Mouse (Mus musculus): ENCODE measurements at regions not wholly inside any gene's neighbourhood (a gene's known extent, or its start where the extent isn't known, plus 50 kb on each side); places are given as distances from the start of the nearest gene placed in this dataset.

DNA sequence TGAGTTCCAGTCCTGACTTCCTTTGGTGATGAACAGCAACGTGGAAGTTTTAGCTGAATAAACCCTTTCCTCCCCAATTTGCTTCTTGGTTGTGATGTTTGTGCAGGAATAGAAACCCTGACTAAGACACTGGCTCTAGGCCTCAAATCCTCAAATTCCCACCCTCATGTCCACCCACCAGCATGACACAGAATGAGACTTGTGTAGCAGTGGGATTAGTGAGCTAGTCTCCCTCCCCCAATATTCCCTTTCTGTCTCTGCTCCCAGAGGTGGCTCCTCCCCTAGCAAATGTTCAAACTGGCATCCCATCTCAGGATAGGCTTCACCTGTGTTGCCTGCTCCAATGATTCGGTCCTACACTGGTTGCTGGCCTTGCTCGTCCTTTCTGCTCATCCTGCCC, 94.1 kb upstream of the Myocd start:
- TF ChIP-seq CTCF (IDR thresholded peaks at IDR 0.05; ENCODE audit: low read depth, low read length) (no peak), POLR2A (IDR thresholded peaks at IDR 0.05; ENCODE audit: extremely low read depth, insufficient read depth, low read length) (no peak)

Data from liver, adult 2 months (tissue).